Mouse (Mus musculus) spleen, adult 2 months (tissue): ENCODE measurements around the gene Tbrg4. TPM values are rescaled to one million over a fixed set of nuclear protein-coding genes. Genes with fewer than 3 reads are reported as not detected.

ENCODE experiments used
- DNase-seq, 2 experiments: peaks; one replicate each; pipeline versions ENCODE4 v3.0.0 to v3.0.0-alpha.2; 2012 to 2021; ENCODE audit warnings: low spot score in 2 of 2, low read depth in 1 of 2
- H3K27ac ChIP-seq: fragments of 200-500 bp; 2 replicates; pipeline ENCODE4 v1.5.1; 2012; ENCODE audit warnings: low read length, inconsistent platforms; ENCODE audit not compliant: insufficient read depth
- H3K27me3 ChIP-seq: fragments of 200-500 bp; 2 replicates; pipeline ENCODE4 v1.6.1; 2012; ENCODE audit warnings: mild to moderate bottlenecking, moderate library complexity, low read length, inconsistent platforms; ENCODE audit not compliant: control insufficient read depth, insufficient read depth
- H3K36me3 ChIP-seq: fragments of 200-500 bp; 2 replicates; pipeline ENCODE4 v1.6.1; 2012; ENCODE audit warnings: mild to moderate bottlenecking, low read length, inconsistent platforms; ENCODE audit not compliant: control insufficient read depth, insufficient read depth
- H3K4me1 ChIP-seq: fragments of 200-500 bp; 2 replicates; pipeline ENCODE4 v1.6.1; 2011; ENCODE audit warnings: inconsistent platforms; ENCODE audit not compliant: control insufficient read depth, insufficient read depth, insufficient read length
- H3K4me3 ChIP-seq: fragments of 200-500 bp; 2 replicates; pipeline ENCODE4 v1.5.1; 2011; ENCODE audit warnings: mild to moderate bottlenecking, inconsistent platforms; ENCODE audit not compliant: insufficient read depth, insufficient read length; ENCODE audit errors: extremely low read depth
- CTCF ChIP-seq: fragments of 200-500 bp; IDR thresholded peaks from 2 replicates; pipeline ENCODE4 v1.5.1; 2011; ENCODE audit warnings: mild to moderate bottlenecking, inconsistent platforms; ENCODE audit not compliant: insufficient read depth, insufficient read length, insufficient replicate concordance; ENCODE audit errors: extremely low read depth
- POLR2A ChIP-seq: fragments of 200-500 bp; IDR thresholded peaks from 2 replicates; pipeline ENCODE4 v1.6.1; 2011; ENCODE audit warnings: low read depth, low read length, inconsistent platforms
- WGBS: fragments of 180-500 bp; shearing (Covaris S2); methylation state at CpG from one replicate; pipeline ENCODE4 v1.1.7; 2018; 5-methylcytosine and 5-hydroxymethylcytosine counted together
- polyA plus RNA-seq: library from polyadenylated mRNA; depleted of rRNA; stranded (reverse); fragments of >200 nt; gene quantifications from 2 replicates; pipeline ENCODE4 v1.2.3, GENCODE M21; 2012

The Tbrg4 gene
- polyA plus RNA-seq, 1 experiment: 88.6 TPM

DNA sequence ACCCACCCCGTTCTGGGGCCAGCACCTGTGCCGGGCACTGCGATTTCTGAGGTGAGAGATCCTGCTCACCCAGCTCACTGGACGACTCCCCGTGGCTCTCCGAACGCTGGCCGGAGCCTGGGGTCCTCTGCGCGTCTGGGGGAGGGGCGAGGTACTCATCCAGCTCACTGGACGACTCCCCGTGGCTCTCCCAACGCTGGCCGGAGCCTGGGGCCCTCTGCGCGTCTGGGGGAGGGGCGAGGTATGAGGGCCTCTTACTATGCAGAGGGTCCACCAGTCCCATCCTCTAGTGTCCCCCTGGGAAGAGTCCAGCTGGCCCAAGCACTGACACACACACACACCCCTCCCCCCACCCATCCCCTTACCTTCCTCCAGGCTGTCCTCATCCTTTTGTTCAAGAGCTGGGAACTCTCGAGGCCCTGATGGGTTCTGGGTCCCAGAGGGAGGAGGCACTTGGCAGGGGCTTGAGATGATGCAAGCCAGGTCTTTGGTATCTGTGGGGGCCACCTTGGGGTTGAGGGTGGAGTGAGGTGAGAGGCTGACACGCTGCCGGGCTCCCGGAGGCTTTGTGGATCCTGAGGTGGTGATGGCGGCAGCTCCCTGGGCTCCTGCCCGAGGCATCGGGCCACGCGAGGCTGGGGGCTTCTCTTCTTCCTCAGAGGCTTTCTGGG is 26.7 kb downstream of the Tbrg4 start:
- Histone ChIP-seq H3K4me1 (no peaks in the 10 kb centered on the region; the same call in 1 of the 2 replicates), H3K27me3 (no peaks in the 10 kb centered on the region), H3K27ac (no peak overlapping the region), H3K4me3 (no peak overlapping the region), H3K36me3 (peaks cover 44% of the 10 kb centered on the region)
- no peak for DNase-seq
- WGBS: 83% methylated on average over 27 of the region's 27 CpGs
- TF ChIP-seq POLR2A (no peak), CTCF (no peak)

DNA sequence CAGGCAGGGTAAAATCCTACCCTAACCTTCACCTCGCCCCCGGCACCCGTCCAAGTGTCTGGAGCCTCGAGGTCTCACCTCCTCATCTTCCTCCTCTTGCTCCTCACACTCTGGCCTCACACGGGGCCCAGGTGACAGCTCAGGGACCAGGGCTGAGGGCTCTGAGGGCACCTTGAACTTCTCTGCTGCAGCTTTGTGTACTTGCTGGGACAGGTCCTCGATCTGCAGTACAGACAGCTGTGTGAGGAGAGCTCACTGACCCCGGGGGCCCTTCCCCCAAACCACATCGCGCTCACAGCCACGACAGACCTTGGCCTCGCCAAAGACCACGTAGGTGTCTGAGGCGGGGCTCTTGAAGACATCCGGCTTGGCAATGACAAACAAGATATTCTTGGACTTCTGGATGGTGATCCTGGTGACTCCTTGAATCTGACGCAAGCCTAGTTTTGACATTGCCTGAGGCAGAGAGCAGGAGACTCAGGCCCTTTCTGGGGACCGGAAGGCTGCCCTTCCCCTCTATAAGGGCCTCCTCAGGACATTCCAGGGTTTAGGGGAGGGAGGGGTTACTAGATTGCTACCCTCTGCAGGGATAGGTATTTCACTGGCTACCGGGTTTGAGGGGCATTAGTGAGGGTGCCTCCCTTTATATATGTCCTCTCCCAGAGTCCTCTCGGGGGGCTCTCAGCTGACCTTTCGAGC is 27.5 kb downstream of the Tbrg4 start:
- Histone ChIP-seq H3K4me1 (no peaks in the 10 kb centered on the region), H3K4me3 (no peak overlapping the region), H3K27ac (no peak overlapping the region), H3K27me3 (no peaks in the 10 kb centered on the region), H3K36me3 (peaks cover 52% of the 10 kb centered on the region)
- TF ChIP-seq CTCF (no peak), POLR2A (no peak)
- 82% methylated on average over 19 of the region's 19 CpGs for WGBS
- no peak for DNase-seq

- WGBS: 85% methylated on average over 7 of the region's 7 CpGs
- DNase-seq: no peak
- Histone ChIP-seq H3K4me1 (no peaks in the 10 kb centered on the region), H3K27me3 (no peaks in the 10 kb centered on the region), H3K4me3 (no peak overlapping the region), H3K27ac (no peak overlapping the region), H3K36me3 (peaks cover 60% of the 10 kb centered on the region)
- TF ChIP-seq CTCF (no peak), POLR2A (no peak)
Observed at GRCm38 (mm10) chr11:6597523-6597922, 28.3 kb downstream of the Tbrg4 start.

DNA sequence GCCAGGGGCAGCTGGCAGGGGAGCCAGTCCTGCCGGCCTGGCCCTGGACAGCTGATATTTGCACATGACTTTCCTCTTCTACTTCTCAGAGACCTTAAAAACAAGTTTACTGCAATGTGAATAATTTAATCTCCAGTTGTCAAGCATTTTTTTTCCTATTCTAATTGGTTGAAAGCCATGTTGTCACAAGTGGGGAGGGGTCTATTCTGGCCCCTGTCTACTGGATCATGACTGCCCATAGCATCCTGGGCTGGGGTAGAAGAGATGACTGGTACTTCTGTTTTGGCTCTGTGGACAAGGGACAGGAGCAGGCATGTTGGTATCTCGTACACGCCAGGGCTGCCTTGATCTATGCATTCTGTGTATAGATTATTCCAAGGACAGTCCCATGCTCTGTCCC is 29.3 kb downstream of the Tbrg4 start:
- Histone ChIP-seq H3K4me3 (no peak overlapping the region), H3K27me3 (no peaks in the 10 kb centered on the region), H3K4me1 (no peaks in the 10 kb centered on the region), H3K36me3 (peaks cover 68% of the 10 kb centered on the region), H3K27ac (no peak overlapping the region)
- DNase-seq: no peak
- 94% methylated on average over 3 of the region's 3 CpGs for WGBS
- no peak for TF ChIP-seq CTCF
- TF ChIP-seq POLR2A: no peak

DNA sequence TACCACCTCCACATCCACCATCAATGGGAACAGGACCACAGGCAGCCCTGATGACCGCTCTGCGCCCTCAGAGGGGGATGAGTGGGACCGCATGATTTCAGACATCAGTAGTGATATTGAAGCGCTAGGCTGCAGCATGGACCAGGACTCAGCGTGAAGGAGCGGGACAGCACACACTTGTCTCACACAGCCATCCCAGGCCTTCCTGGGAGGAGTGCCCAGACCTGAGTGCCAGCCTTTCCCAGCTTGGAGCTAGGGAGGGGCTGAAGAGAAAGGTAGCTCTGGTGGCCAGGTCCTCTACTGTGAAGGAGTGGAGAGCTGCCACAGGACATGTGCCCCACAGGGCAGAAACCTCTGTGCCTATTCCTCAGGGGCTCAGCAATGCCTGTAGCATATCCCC is 29.7 kb downstream of the Tbrg4 start:
- Histone ChIP-seq H3K36me3 (peaks cover 71% of the 10 kb centered on the region), H3K4me3 (no peak overlapping the region), H3K27me3 (no peaks in the 10 kb centered on the region), H3K4me1 (no peaks in the 10 kb centered on the region), H3K27ac (no peak overlapping the region)
- DNase-seq: no peak
- no peak for TF ChIP-seq CTCF
- no peak for TF ChIP-seq POLR2A
- WGBS: 97% methylated on average over 6 of the region's 6 CpGs

DNA sequence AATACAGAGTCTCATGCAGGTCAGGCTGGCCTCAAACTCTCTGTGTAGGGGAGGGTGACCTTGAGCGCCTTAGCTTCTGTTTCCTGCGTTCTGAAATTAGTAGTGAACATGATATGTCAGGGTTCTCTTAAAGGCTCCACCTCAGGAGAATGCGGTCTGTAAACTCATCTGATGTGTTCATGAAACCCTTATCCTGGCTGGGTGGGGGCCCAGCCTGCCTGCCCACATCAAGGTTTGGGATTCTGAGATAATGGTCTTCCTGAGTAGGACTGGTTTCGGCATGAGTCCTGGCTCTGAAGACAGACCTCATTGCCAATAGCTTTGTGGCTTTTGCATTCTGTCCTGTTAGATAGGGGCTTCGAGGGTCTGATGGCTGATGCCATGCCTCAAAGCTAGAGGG is 30.5 kb downstream of the Tbrg4 start:
- Histone ChIP-seq H3K4me1 (no peaks in the 10 kb centered on the region), H3K4me3 (no peak overlapping the region), H3K27ac (no peak overlapping the region), H3K27me3 (no peaks in the 10 kb centered on the region), H3K36me3 (peaks cover 79% of the 10 kb centered on the region)
- TF ChIP-seq POLR2A (no peak), CTCF (no peak)
- 84% methylated on average over 5 of the region's 5 CpGs for WGBS
- DNase-seq: no peak

GRCm38 (mm10) chr11:6594845-6595244 is 31.0 kb downstream of the Tbrg4 start:
- TF ChIP-seq POLR2A: no peak
- TF ChIP-seq CTCF: no peak

More at GRCm38 (mm10) chr11:6594845-6595244, 31.0 kb downstream of the Tbrg4 start:
- no peak overlapping the region for H3K4me3 ChIP-seq
- no peak overlapping the region for H3K27ac ChIP-seq
- no peaks in the 10 kb centered on the region for H3K4me1 ChIP-seq
- WGBS: 92% methylated on average over 6 of the region's 6 CpGs
- no peak for DNase-seq
- no peaks in the 10 kb centered on the region for H3K27me3 ChIP-seq
- peaks cover 83% of the 10 kb centered on the region for H3K36me3 ChIP-seq
